Mouse (Mus musculus): ENCODE results near the gene Fam122a. TPM values are rescaled to one million over a fixed set of nuclear protein-coding genes. Genes with fewer than 3 reads are reported as not detected.

The Fam122a gene
- polyA plus RNA-seq, 1 experiment from 2014 or later = 41.1 TPM

GRCm38 (mm10) chr19:24455249-24455960 lies 21.8 kb downstream of the Fam122a start:
- H3K9me3 ChIP-seq = no peaks in the 10 kb centered on the region
- H3K4me2 ChIP-seq = no peak overlapping the region
- ATAC-seq (ENCODE audit: extremely low read depth, insufficient number of reproducible peaks, low FRiP score, low TSS enrichment) = no peak
- H3K9ac ChIP-seq = no peak overlapping the region
- H3K36me3 ChIP-seq = no peaks in the 10 kb centered on the region
- peaks cover 60% of the 10 kb centered on the region for H3K4me1 ChIP-seq
- no peak overlapping the region for H3K4me3 ChIP-seq
- WGBS = 71% methylated on average over 6 of the region's 6 CpGs
- H3K27ac ChIP-seq (replicated peaks) = peak overlapping the region; percentile 33
- H3K27me3 ChIP-seq (replicated peaks) = no peaks in the 10 kb centered on the region

DNA sequence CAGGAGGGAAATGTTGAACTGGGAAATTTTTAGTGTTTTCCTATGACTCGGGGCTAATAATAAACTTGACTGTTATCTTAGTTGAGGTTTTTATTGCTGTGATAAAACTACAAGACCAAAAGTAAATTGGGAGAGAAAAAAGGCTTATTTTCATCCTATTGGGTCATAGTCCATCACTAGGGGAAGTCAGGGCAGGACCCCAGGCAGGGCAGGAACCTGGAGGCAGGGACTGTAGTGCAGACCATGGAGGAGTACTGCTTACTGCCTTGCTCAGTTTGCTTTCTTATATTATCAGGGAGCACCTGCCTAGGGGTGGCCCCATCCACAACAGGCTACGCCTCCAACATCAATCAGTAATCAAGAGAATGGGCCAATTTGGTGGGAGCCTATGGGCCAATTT lies 22.7 kb downstream of the Fam122a start:
- H3K4me1 ChIP-seq = peaks cover 64% of the 10 kb centered on the region
- no peak overlapping the region for H3K4me3 ChIP-seq
- 73% methylated on average over 2 of the region's 2 CpGs for WGBS
- H3K27ac ChIP-seq (replicated peaks) = no peak overlapping the region
- no peaks in the 10 kb centered on the region for H3K27me3 ChIP-seq (replicated peaks)
- no peak overlapping the region for H3K4me2 ChIP-seq
- no peak for ATAC-seq (ENCODE audit: extremely low read depth, insufficient number of reproducible peaks, low FRiP score, low TSS enrichment)
- no peaks in the 10 kb centered on the region for H3K36me3 ChIP-seq
- no peak overlapping the region for H3K9ac ChIP-seq
- no peaks in the 10 kb centered on the region for H3K9me3 ChIP-seq

GRCm38 (mm10) chr19:24453379-24453778 lies 23.8 kb downstream of the Fam122a start:
- Histone ChIP-seq H3K9ac (no peak overlapping the region), H3K27me3 (replicated peaks) (no peaks in the 10 kb centered on the region), H3K4me3 (no peak overlapping the region), H3K9me3 (no peaks in the 10 kb centered on the region), H3K36me3 (no peaks in the 10 kb centered on the region), H3K27ac (replicated peaks) (no peak overlapping the region), H3K4me2 (no peak overlapping the region), H3K4me1 (peaks cover 64% of the 10 kb centered on the region)
- WGBS = 80% methylated on average over 13 of the region's 13 CpGs
- ATAC-seq (ENCODE audit: extremely low read depth, insufficient number of reproducible peaks, low FRiP score, low TSS enrichment) = no peak

- Histone ChIP-seq H3K9ac (no peak overlapping the region), H3K4me3 (no peak overlapping the region), H3K9me3 (no peaks in the 10 kb centered on the region), H3K36me3 (no peaks in the 10 kb centered on the region), H3K27ac (replicated peaks) (peak overlapping the region; percentile 79), H3K4me2 (peak overlapping the region; percentile 3; the same call in 1 of the 2 replicates), H3K27me3 (replicated peaks) (no peaks in the 10 kb centered on the region), H3K4me1 (peaks cover 62% of the 10 kb centered on the region)
- ATAC-seq (ENCODE audit: extremely low read depth, insufficient number of reproducible peaks, low FRiP score, low TSS enrichment) = no peak
- 14% methylated on average over 3 of the region's 3 CpGs for WGBS
These were observed 24.7 kb downstream of the Fam122a start for GRCm38 (mm10) chr19:24452441-24452898.

GRCm38 (mm10) chr19:24451626-24452025 lies 25.5 kb downstream of the Fam122a start:
- H3K27me3 ChIP-seq (replicated peaks) = no peaks in the 10 kb centered on the region
- 85% methylated on average over 3 of the region's 3 CpGs for WGBS
- H3K27ac ChIP-seq (replicated peaks) = peak overlapping the region; percentile 79
- H3K9me3 ChIP-seq = no peaks in the 10 kb centered on the region
- no peak overlapping the region for H3K9ac ChIP-seq
- H3K4me1 ChIP-seq = peaks cover 57% of the 10 kb centered on the region
- no peak overlapping the region for H3K4me3 ChIP-seq
- ATAC-seq (ENCODE audit: extremely low read depth, insufficient number of reproducible peaks, low FRiP score, low TSS enrichment) = no peak
- no peaks in the 10 kb centered on the region for H3K36me3 ChIP-seq
- H3K4me2 ChIP-seq = no peak overlapping the region

- Histone ChIP-seq H3K27me3 (replicated peaks) (no peaks in the 10 kb centered on the region), H3K9ac (no peak overlapping the region), H3K4me1 (peaks cover 48% of the 10 kb centered on the region), H3K27ac (replicated peaks) (no peak overlapping the region), H3K4me2 (no peak overlapping the region), H3K9me3 (no peaks in the 10 kb centered on the region), H3K4me3 (no peak overlapping the region), H3K36me3 (no peaks in the 10 kb centered on the region)
- no peak for ATAC-seq (ENCODE audit: extremely low read depth, insufficient number of reproducible peaks, low FRiP score, low TSS enrichment)
- WGBS = 85% methylated on average over 8 of the region's 8 CpGs
These were observed 26.4 kb downstream of the Fam122a start for GRCm38 (mm10) chr19:24450740-24451139.

DNA sequence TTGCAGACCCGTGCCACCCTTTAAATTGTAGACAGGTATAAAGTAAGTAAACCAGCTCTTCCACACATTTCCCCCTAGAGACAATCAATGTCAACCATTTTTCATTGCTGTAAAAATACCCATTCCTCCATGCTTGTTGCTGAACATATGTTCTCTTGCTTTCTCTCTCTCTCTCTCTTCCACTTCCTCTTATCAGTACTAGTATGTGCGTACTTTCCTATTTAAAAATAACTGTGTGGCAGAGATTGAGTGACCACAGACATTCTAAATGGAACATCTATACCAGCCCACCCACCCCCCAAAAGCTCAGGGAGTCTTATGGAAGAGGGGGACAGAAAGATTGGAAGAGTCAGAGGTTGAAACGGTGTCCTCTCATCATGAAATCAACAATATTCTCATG lies 32.8 kb downstream of the Fam122a start:
- H3K27ac ChIP-seq (replicated peaks) = peak overlapping the region; percentile 32
- peak overlapping the region; percentile 16 for H3K4me2 ChIP-seq
- peaks cover 6% of the 10 kb centered on the region for H3K36me3 ChIP-seq
- H3K4me3 ChIP-seq = no peak overlapping the region
- ATAC-seq (ENCODE audit: extremely low read depth, insufficient number of reproducible peaks, low FRiP score, low TSS enrichment) = no peak
- H3K9ac ChIP-seq = no peak overlapping the region
- no peaks in the 10 kb centered on the region; the same call in 1 of the 2 replicates for H3K9me3 ChIP-seq
- 59% methylated on average over 3 of the region's 3 CpGs for WGBS
- peaks cover 20% of the 10 kb centered on the region for H3K4me1 ChIP-seq
- H3K27me3 ChIP-seq (replicated peaks) = no peaks in the 10 kb centered on the region

DNA sequence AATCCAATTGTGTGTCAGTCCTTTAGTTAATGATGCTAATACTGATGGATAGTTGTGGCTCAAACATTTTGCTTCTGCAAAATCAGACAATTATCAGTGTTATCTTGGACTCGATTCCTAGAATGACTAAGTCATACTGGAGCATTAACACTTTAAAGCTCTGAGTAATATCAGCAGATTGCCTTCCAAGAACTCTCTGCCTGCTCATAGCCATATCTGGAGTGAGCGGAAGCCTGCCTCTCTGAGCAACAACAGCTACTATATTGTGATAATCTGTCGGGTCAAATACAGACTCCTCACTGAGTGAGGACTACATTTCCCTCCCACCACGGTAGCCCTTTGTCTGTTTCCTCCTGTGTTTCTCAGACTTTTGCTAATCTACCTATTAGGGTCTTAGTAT lies 37.4 kb downstream of the Fam122a start:
- H3K9ac ChIP-seq = no peak overlapping the region
- 13% methylated on average over 4 of the region's 4 CpGs for WGBS
- H3K4me3 ChIP-seq = no peak overlapping the region
- no peak for ATAC-seq (ENCODE audit: extremely low read depth, insufficient number of reproducible peaks, low FRiP score, low TSS enrichment)
- H3K27ac ChIP-seq (replicated peaks) = peak overlapping the region; percentile 28; the same call in 1 of the 2 replicates
- H3K36me3 ChIP-seq = peaks cover 6% of the 10 kb centered on the region
- H3K4me2 ChIP-seq = no peak overlapping the region
- H3K27me3 ChIP-seq (replicated peaks) = no peaks in the 10 kb centered on the region
- peaks cover 23% of the 10 kb centered on the region for H3K4me1 ChIP-seq
- H3K9me3 ChIP-seq = no peaks in the 10 kb centered on the region; the same call in 1 of the 2 replicates

- Histone ChIP-seq H3K27ac (replicated peaks) (no peak overlapping the region), H3K9ac (no peak overlapping the region), H3K4me1 (peaks cover 18% of the 10 kb centered on the region), H3K36me3 (no peaks in the 10 kb centered on the region), H3K9me3 (no peaks in the 10 kb centered on the region), H3K4me2 (no peak overlapping the region), H3K4me3 (no peak overlapping the region), H3K27me3 (replicated peaks) (no peaks in the 10 kb centered on the region)
- ATAC-seq (ENCODE audit: extremely low read depth, insufficient number of reproducible peaks, low FRiP score, low TSS enrichment) = no peak; the same call in 1 of the 2 replicates
- WGBS = 60% methylated on average over 6 of the region's 6 CpGs
These were observed 42.9 kb downstream of the Fam122a start for GRCm38 (mm10) chr19:24434291-24434690.

GRCm38 (mm10) chr19:24432447-24432846 lies 44.7 kb downstream of the Fam122a start:
- Histone ChIP-seq H3K4me2 (no peak overlapping the region), H3K4me3 (no peak overlapping the region), H3K27ac (replicated peaks) (no peak overlapping the region), H3K9ac (no peak overlapping the region), H3K27me3 (replicated peaks) (no peaks in the 10 kb centered on the region), H3K36me3 (no peaks in the 10 kb centered on the region), H3K9me3 (no peaks in the 10 kb centered on the region), H3K4me1 (peaks cover 12% of the 10 kb centered on the region)
- no peak for ATAC-seq (ENCODE audit: extremely low read depth, insufficient number of reproducible peaks, low FRiP score, low TSS enrichment)
- WGBS = 66% methylated on average over 5 of the region's 5 CpGs

DNA sequence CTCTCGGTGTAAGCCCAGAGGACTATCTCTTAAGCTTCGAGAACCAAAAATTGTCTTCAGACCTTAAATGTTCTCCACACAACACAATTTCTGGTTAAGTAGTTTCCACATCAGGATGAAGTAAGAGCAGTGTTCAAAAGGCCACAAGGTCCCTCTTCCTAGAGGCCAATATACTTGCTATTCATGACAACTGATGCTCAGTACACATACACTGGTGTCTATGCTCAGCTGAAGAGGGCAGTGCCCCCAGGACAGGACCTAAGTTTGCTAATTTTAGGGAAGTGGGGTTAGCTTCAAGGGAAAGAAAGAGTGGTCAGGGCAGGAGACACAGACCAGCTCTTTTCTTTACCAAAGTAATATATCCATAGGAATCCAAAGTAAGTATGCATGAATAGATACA lies 45.8 kb downstream of the Fam122a start:
- WGBS = 85% methylated on average over 2 of the region's 2 CpGs
- no peak for ATAC-seq (ENCODE audit: extremely low read depth, insufficient number of reproducible peaks, low FRiP score, low TSS enrichment)
- Histone ChIP-seq H3K9me3 (no peaks in the 10 kb centered on the region), H3K9ac (no peak overlapping the region), H3K4me2 (no peak overlapping the region), H3K4me1 (peaks cover 22% of the 10 kb centered on the region), H3K4me3 (no peak overlapping the region), H3K27me3 (replicated peaks) (no peaks in the 10 kb centered on the region), H3K27ac (replicated peaks) (no peak overlapping the region), H3K36me3 (no peaks in the 10 kb centered on the region)

DNA sequence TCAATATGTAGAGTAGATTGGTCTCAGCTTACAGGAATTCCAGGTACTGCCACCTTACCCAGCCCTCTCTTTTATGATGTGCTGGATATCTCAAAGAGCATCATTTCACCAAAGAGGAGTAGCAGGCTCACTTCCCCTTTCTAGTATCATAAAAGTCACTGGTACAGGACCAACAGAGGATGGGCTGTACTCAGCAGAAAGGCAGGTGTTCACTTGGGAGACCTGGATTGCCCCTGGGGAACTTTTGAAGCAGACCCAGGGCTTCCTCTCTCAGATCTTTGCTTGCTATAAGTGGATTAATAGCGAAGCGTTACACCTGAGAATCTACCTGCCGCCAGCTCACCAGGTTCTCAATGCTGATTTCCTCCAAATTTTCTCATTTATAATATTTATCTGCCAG lies 49.1 kb downstream of the Fam122a start:
- Histone ChIP-seq H3K27ac (replicated peaks) (no peak overlapping the region), H3K27me3 (replicated peaks) (no peaks in the 10 kb centered on the region), H3K4me3 (no peak overlapping the region), H3K4me2 (no peak overlapping the region), H3K4me1 (peaks cover 20% of the 10 kb centered on the region), H3K9ac (no peak overlapping the region), H3K36me3 (no peaks in the 10 kb centered on the region), H3K9me3 (no peaks in the 10 kb centered on the region)
- WGBS = 97% methylated on average over 3 of the region's 3 CpGs
- no peak for ATAC-seq (ENCODE audit: extremely low read depth, insufficient number of reproducible peaks, low FRiP score, low TSS enrichment)

All from heart, embryonic 13.5 days (tissue).